Mouse (Mus musculus) gastrocnemius, postnatal 25 days (tissue): ENCODE measurements around the gene Prkaa2. TPM values are rescaled to one million over a fixed set of nuclear protein-coding genes. Genes with fewer than 3 reads are reported as not detected.

Experiments used
- DNase-seq: peaks from one replicate; pipeline ENCODE4 v3.0.0; 2022
- total RNA-seq, 2 experiments: library from RNA; stranded (reverse); gene quantifications; 1 replicate in 1 of 2; 2 replicates in 1 of 2; pipeline ENCODE4 v1.2.3; 2021

Gene Prkaa2
- total RNA-seq, 2 experiments from 2014 or later: 105 to 119 TPM

GRCm38 (mm10) chr4:105108641-105109198 lies 970 bp downstream of the Prkaa2 start:
- no peak for DNase-seq

DNA sequence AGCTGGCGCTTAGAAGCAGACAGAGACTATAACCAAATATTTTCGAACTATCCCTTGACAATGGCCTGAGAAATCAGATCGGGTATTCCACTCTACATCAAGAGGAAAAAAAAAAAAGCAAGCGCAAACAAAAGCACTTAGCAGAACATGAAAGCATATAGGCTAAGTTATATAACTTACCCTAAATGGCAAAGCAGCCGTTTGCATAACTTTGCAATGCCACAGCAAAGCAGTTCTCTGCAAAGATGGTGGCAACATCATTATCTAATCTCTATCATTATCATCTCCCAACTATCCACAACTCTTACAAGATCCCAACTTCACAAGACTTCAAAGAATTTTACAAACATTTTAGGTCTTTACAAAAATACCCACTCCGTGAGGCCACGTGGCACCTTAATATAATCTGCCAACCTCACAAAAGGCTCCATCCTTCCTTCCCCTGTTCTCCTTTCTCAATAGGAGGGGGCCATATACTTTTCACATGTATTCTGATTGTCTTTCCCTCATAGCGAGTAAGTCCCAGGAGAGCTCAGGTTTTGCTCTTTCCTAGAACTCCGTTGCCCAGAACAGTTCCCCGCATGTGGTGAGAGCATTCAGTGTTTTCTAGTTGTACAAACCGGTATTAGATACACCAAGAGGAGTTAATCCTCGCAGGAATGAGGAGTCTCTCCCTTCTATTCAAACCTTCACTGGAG lies 1.6 kb downstream of the Prkaa2 start:
- DNase-seq: no peak

GRCm38 (mm10) chr4:105104099-105104872 lies 5.4 kb downstream of the Prkaa2 start:
- DNase-seq: peak; percentile 28

- DNase-seq: no peak
These were observed 8.4 kb downstream of the Prkaa2 start for GRCm38 (mm10) chr4:105101337-105101688.

DNA sequence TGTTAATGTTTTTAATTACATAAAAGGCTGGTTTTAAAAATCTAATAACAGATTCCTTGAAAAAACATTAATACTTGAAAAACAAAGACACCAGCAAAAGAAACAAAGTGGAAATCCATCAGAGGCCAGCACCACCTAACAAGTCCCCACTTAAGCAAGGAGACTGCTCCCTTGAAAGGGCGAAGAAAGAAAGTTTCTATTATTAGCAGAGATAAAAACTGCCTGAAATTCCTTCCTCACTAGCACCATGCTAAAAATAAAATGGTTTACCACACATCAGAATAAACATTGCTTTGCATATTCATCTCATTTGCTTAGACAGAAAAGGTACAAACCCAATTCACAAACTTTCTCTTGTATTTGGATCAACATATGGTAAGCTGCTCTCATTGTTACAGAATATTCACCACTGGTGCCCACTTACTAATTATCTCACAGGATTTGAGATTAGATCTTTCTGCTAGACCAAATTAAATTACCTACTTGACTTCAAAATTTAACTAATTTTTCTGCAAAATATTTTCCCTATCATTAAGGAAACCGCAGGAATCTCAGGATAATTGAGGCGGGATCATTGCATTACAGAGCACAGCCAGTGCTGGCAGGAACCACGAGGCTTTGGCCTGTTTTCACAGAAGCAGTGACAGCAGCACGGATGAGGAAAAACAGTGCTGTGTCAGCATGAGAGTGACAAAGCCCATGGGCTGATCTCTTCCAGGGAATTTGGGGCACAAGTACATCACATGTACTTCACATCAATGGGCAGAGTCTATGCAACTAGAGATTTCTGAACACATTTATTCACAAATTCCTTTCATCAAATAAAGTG lies 9.0 kb downstream of the Prkaa2 start:
- DNase-seq: peak; percentile 25

- DNase-seq: no peak
These were observed 11.0 kb downstream of the Prkaa2 start for GRCm38 (mm10) chr4:105098660-105099059.

- DNase-seq: no peak
These were observed 11.5 kb downstream of the Prkaa2 start for GRCm38 (mm10) chr4:105098158-105098557.

DNA sequence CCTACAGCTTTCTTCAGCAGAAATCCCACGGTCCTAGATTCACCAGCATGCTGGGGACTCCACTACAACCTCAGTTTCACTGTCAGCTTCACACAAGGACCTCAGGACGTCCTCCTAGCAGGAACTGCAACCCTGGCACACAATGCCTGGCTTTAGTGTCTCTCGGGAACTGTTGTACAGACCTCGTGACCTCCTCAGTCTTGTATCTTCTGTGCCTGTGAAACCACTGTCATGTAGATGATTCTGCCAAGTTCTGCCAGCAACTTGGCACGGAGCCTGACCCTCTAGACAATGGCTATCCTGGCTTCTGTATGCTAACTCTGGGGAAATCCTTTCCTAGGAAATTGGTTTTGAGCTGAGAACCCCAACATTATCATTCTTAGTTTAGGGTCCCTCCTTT lies 14.4 kb downstream of the Prkaa2 start:
- no peak for DNase-seq

- DNase-seq: no peak
These were observed 15.7 kb downstream of the Prkaa2 start for GRCm38 (mm10) chr4:105093951-105094350.

- no peak for DNase-seq
These were observed 19.3 kb downstream of the Prkaa2 start for GRCm38 (mm10) chr4:105090417-105090816.

DNA sequence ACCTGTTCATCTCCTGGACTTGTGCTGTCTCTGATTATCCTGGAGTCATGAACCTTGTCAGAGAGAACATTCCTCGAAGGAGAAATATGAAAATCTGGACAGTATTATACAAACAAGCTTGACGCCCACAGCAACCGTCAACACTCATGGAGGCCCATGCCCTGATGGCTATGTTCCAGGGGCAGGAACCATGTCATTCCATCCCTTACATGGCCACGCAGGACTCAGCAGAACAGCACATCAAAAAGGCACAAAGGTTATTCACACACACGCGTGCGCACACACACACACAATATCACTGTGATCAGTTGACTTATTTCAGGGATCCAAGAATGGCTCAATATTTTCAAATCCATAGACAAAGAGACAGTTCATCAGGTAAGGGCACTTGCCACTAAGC lies 20.3 kb downstream of the Prkaa2 start:
- DNase-seq: no peak

- DNase-seq: no peak
These were observed 21.0 kb downstream of the Prkaa2 start for GRCm38 (mm10) chr4:105088671-105089070.

GRCm38 (mm10) chr4:105076152-105076551 lies 33.5 kb downstream of the Prkaa2 start:
- DNase-seq: no peak

DNA sequence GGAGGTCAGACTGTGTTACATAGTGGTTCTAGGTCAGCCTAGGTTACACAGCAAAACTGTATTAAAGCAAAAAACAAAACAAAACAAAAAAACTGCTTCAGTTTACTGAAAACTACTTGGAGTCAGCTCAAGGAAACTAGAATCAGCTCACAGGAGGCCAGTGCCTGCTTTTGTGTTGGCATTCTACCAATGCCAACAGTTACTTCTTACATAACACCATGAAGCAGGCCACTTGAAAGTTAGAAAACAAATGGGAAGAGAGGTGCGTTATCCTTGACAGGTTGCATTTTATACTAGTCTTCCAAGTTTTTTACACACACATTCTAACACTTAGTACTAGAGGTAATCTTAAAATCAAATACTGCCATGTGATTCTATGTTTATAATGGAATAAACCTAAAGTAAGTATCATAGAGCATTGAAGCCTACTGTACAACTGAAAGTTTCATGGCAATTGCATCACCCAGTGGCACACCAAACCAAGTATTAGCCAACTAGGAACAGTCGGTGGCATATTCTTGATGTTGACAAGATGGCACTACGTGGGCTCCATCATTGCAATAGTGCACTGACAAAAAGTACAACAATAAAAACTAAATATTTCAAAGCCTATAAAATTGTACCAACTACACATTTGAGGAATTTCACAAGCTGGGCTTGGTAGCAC lies 37.8 kb downstream of the Prkaa2 start:
- no peak for DNase-seq

DNA sequence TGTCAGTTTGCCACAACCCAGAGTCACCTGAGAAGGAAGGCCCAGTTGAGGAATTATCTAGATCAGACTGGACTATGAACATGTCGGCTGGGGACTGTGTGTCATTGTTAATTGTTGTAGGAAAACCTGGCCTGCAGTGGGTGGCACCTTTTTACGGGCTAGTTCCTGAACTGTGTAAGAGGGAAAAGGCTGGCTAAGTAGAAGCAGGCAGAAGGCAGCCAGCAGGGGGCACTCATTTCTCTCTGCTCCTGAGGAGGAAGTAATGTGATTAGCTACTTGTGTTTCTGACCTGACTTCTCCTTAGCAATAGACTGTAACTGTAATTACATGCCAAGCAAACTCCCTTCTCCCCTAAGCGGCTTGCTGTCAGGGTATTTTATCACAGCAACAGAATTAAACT lies 38.7 kb downstream of the Prkaa2 start:
- DNase-seq: peak; percentile 56

DNA sequence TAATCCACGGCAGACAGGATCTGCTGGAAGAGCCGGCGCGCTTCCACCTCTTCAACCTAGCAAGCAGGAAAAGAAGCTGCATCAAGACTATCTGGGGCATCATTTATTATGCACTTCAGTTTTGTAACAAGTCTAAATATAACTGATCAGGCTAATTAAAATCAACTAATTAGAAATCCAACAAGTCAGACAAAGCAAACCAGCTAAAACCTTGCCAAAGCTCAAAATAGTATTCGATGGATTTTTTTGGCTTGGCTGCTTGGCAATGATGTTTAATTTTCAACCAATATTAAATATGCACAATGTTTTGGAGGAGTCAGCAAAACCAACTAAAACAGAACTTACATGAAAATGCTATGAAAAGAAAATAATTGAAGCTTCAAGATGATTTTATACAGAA lies 58.4 kb downstream of the Prkaa2 start:
- DNase-seq: no peak

DNA sequence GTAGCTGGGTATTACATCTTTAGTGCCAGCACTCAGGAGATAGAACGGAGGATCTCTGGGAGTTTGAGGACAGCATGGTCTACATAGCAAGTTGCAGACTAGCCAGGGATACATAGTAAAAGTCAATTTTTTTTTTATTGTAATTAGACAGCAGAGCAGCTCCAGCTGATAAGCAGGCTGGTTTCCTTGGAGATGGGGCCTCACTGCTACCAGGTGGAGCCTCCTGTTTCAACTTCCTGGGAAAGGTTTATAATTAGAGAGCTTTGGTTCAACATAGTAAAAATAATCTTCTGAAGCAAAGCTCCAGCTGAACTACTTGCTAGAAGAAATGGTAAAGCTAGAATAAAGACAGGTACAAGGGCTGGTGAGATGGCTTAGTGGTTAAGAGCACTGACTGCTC lies 59.6 kb downstream of the Prkaa2 start:
- DNase-seq: no peak

DNA sequence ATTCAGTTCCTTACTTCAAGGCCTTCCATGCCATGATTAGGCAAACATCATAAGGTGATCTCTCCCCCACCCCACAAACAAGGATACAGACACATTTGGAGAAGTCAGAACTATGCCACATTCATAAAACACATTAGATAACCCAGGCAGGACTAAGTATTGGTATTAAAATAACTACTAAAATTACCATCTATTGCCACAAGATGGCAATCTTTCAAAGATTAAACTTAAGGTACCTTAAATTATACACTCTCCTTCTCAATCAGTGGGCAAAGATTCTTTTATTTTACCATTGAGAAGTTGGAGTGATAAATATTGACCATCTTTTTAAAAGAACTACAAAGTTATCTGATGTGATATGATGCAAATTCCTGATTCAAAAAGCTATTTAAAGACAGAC lies 75.4 kb downstream of the Prkaa2 start:
- DNase-seq: no peak

DNA sequence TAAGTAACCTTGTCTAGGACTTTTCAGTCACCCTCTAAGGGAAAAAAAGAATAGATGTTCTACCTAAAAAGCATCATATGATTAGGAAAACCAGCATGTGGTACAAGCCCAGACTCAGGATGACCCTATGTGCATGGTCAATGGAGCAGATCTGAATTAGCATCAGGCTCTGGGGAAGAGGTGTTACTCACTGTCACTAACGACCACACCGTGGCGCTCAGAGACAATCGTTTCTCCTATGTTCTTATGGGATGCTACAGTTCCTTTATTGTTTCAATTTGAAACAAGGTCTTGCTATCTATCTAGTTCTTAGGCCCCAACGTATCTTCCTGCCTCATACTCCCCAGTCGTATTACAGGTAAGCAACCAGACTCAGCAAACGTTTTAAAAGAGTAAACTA lies 76.5 kb downstream of the Prkaa2 start:
- no peak for DNase-seq

- no peak for DNase-seq
These were observed 78.6 kb downstream of the Prkaa2 start for GRCm38 (mm10) chr4:105031104-105031503.

- DNase-seq: no peak
These were observed 82.4 kb downstream of the Prkaa2 start for GRCm38 (mm10) chr4:105027278-105027677.

- DNase-seq: no peak
These were observed 93.6 kb downstream of the Prkaa2 start for GRCm38 (mm10) chr4:105016006-105016613.
